ENCODE assay signal across 12 mouse cellular contexts in genomic region chrX:163181588-163181987, GRCm38 (mm10).
DNase-seq lines count a peak whose midpoint lies in the region; ATAC-seq and TF ChIP-seq lines count a peak whose summit lies in the region.
"Had no signal": no experiment of that assay in that cellular context is flagged by ENCODE, and none has a peak within 500 bp of the region (broad histone marks: within the 10 kb centered on the region; RNA-seq: fewer than 3 reads in every experiment).

No protein-coding gene starts in this region.

- H3K36me3 ChIP-seq in liver, postnatal 0 days (replicated peaks; ENCODE audit: insufficient read depth, low read length) = no peaks in the 10 kb centered on the region
- H3K36me3 ChIP-seq in liver, embryonic 12.5 days = no peaks in the 10 kb centered on the region
- H3K36me3 ChIP-seq in MEL (ENCODE audit: control insufficient read depth in 1 of 2, insufficient read depth in 2 of 2, low read length in 2 of 2) = no peaks in the 10 kb centered on the region
- H3K36me3 ChIP-seq: embryonic facial prominence, embryonic 15.5 days; G1E had no signal

- intact Hi-C loops in gastrocnemius, postnatal 14 days (cut with DNase I; ENCODE audit: low total_unique reads) = no loop called here

- H3K4me3 ChIP-seq in liver, postnatal 0 days (ENCODE audit: low read depth, low read length) = no peak overlapping the region
- no peak overlapping the region for H3K4me3 ChIP-seq in liver, embryonic 12.5 days
- no peak overlapping the region for H3K4me3 ChIP-seq in MEL (ENCODE audit: control insufficient read depth in 1 of 2, insufficient read depth in 1 of 2, low read depth in 2 of 2, low read length in 2 of 2)
- H3K4me3 ChIP-seq: embryonic facial prominence, embryonic 15.5 days had no signal

- H3K79me2 ChIP-seq in MEL (ENCODE audit: control insufficient read depth, insufficient read depth, low read length, poor library complexity) = no peaks in the 10 kb centered on the region

- no peak overlapping the region for H3K9ac ChIP-seq in liver, postnatal 0 days (replicated peaks)
- H3K9ac ChIP-seq in liver, embryonic 12.5 days = no peak overlapping the region
- no peak overlapping the region for H3K9ac ChIP-seq in MEL (ENCODE audit: control insufficient read depth, low read depth, low read length, poor library complexity, severe bottlenecking)
- H3K9ac ChIP-seq: embryonic facial prominence, embryonic 15.5 days had no signal

- no peak for TF ChIP-seq EP300 in liver, postnatal 0 days (IDR thresholded peaks at IDR 0.05; ENCODE audit: low read depth)
- TF ChIP-seq EP300 in MEL (IDR thresholded peaks at IDR 0.05; ENCODE audit: low read depth in 1 of 2, low read length in 2 of 2) = no peak

- no peaks in the 10 kb centered on the region for H3K27me3 ChIP-seq in liver, postnatal 0 days (ENCODE audit: insufficient read depth, low read length)
- H3K27me3 ChIP-seq in liver, embryonic 12.5 days (replicated peaks) = no peaks in the 10 kb centered on the region
- no peaks in the 10 kb centered on the region for H3K27me3 ChIP-seq in MEL (ENCODE audit: control insufficient read depth in 1 of 2, insufficient read depth in 2 of 2, low read length in 2 of 2)
- H3K27me3 ChIP-seq: embryonic facial prominence, embryonic 15.5 days had no signal

- TF ChIP-seq POLR2A in MEL (IDR thresholded peaks at IDR 0.05; ENCODE audit: control insufficient read depth in 1 of 2, insufficient read depth in 1 of 2, low read depth in 1 of 2, low read length in 2 of 2, poor library complexity in 1 of 2) = no peak

- no peak overlapping the region for H3K27ac ChIP-seq in liver, postnatal 0 days (ENCODE audit: low read depth)
- H3K27ac ChIP-seq in liver, embryonic 12.5 days = no peak overlapping the region
- no peak overlapping the region for H3K27ac ChIP-seq in MEL (ENCODE audit: control insufficient read depth, low read depth, low read length)
- H3K27ac ChIP-seq: embryonic facial prominence, embryonic 15.5 days had no signal

- H3K4me1 ChIP-seq in liver, postnatal 0 days (ENCODE audit: insufficient read depth) = no peaks in the 10 kb centered on the region
- no peaks in the 10 kb centered on the region for H3K4me1 ChIP-seq in liver, embryonic 12.5 days
- no peaks in the 10 kb centered on the region for H3K4me1 ChIP-seq in MEL (ENCODE audit: control insufficient read depth in 1 of 2, insufficient read depth in 2 of 2, low read length in 2 of 2)
- H3K4me1 ChIP-seq: embryonic facial prominence, embryonic 15.5 days had no signal

- peak; percentile 2 for DNase-seq in embryo, embryonic 11 days
- no peak for DNase-seq in embryo, embryonic 9.5 days (ENCODE audit: extremely low spot score)
- peak; percentile 12 for DNase-seq in liver, postnatal 0 days
- DNase-seq in MEL (ENCODE audit: low read depth, low spot score) = peak; percentile 22
- peak; percentile 1 for DNase-seq in mesoderm, embryonic 11.5 days (ENCODE audit: low read depth, low spot score)
- DNase-seq in gastrocnemius, postnatal 14 days = no peak
- DNase-seq in frontal cortex, postnatal 25 days (ENCODE audit: low spot score in 2 of 2) = no peak
- DNase-seq: gastrocnemius, postnatal 36 days; liver had no signal

- WGBS in liver, postnatal 0 days (ENCODE audit: insufficient replicate concordance) = 91% methylated on average over 3 of the region's 3 CpGs
- WGBS in liver, embryonic 12.5 days (ENCODE audit: insufficient replicate concordance) = 78% methylated on average over 3 of the region's 3 CpGs

- ATAC-seq in liver, postnatal 0 days = no peak
- ATAC-seq in liver, embryonic 12.5 days = no peak

- TF ChIP-seq CTCF in liver, postnatal 0 days (IDR thresholded peaks at IDR 0.05; ENCODE audit: low read depth) = peak; percentile 44
- peak; percentile 18 to 65 (median 58); a peak in 4 of 6 replicates for TF ChIP-seq CTCF in MEL (IDR thresholded peaks at IDR 0.05 in 2 of 3, conservative IDR thresholded peaks at IDR 0.05 in 1 of 3; ENCODE audit: control insufficient read depth in 1 of 3, insufficient read depth in 1 of 3, low read depth in 2 of 3, low read length in 3 of 3, poor library complexity in 1 of 3, severe bottlenecking in 1 of 3)

- no peaks in the 10 kb centered on the region for H3K9me3 ChIP-seq in liver, postnatal 0 days (ENCODE audit: low read length)
- no peaks in the 10 kb centered on the region for H3K9me3 ChIP-seq in liver, embryonic 12.5 days (replicated peaks)
- no peaks in the 10 kb centered on the region for H3K9me3 ChIP-seq in MEL (replicated peaks; ENCODE audit: insufficient read depth, low read length)
- H3K9me3 ChIP-seq: embryonic facial prominence, embryonic 15.5 days; G1E had no signal

- peak; percentile 43 for TF ChIP-seq RAD21 in MEL (IDR thresholded peaks at IDR 0.05; ENCODE audit: low read depth, low read length)

- no peak overlapping the region for H3K4me2 ChIP-seq in liver, postnatal 0 days (ENCODE audit: low read depth, low read length)
- no peak overlapping the region for H3K4me2 ChIP-seq in liver, embryonic 12.5 days
- H3K4me2 ChIP-seq: embryonic facial prominence, embryonic 15.5 days had no signal

TF ChIP-seq in MEL, 35 proteins besides CTCF, POLR2A, EP300 and RAD21:
- TF ChIP-seq SMC3 (IDR thresholded peaks at IDR 0.05; ENCODE audit: low read depth, low read length) = peak; percentile 83
- no peak for TF ChIP-seq ZMIZ1 (IDR thresholded peaks at IDR 0.05; ENCODE audit: low read depth, low read length)
- 0 out of 2 replicates have a peak, but pooled peaks have one; percentile 12 for TF ChIP-seq ZC3H11A (IDR thresholded peaks at IDR 0.05; ENCODE audit: low read depth, low read length)

Comparison
In these comparisons a context has a peak if more than half of its experiments do, and no peak if none do; other contexts are left out.
1. DNase-seq: peak in embryo, embryonic 11 days (single experiment), liver, postnatal 0 days (single experiment), MEL (single experiment) and mesoderm, embryonic 11.5 days (single experiment); none in embryo, embryonic 9.5 days (single experiment), gastrocnemius, postnatal 14 days (single experiment) and frontal cortex, postnatal 25 days (0 of 2).